Mouse (Mus musculus) urinary bladder, adult 2 months (tissue): ENCODE measurements around the gene S1pr3. TPM values are rescaled to one million over a fixed set of nuclear protein-coding genes. Genes with fewer than 3 reads are reported as not detected.

ENCODE experiments used
- DNase-seq: peaks from one replicate; pipeline ENCODE4 v3.0.0; 2022; ENCODE audit warnings: low spot score
- polyA plus RNA-seq: library from polyadenylated mRNA; depleted of rRNA; stranded (reverse); fragments of >200 nt; gene quantifications from 2 replicates; pipeline ENCODE4 v1.2.3, GENCODE M21; 2012

The S1pr3 gene
- polyA plus RNA-seq, 1 experiment = 3.4 TPM

GRCm38 (mm10) chr13:51405731-51406320, 2.6 kb upstream of the S1pr3 start:
- DNase-seq = no peak

GRCm38 (mm10) chr13:51407541-51408217, 760 bp upstream of the S1pr3 start:
- no peak for DNase-seq

GRCm38 (mm10) chr13:51409936-51410481, 1.6 kb downstream of the S1pr3 start:
- no peak for DNase-seq

- DNase-seq = no peak
Observed at GRCm38 (mm10) chr13:51411243-51411642, 2.8 kb downstream of the S1pr3 start.

- no peak for DNase-seq
Observed at GRCm38 (mm10) chr13:51411696-51412430, 3.4 kb downstream of the S1pr3 start.

GRCm38 (mm10) chr13:51413461-51413860, 5.0 kb downstream of the S1pr3 start:
- DNase-seq = no peak

- no peak for DNase-seq
Observed at GRCm38 (mm10) chr13:51416727-51417126, 8.3 kb downstream of the S1pr3 start.

GRCm38 (mm10) chr13:51417796-51418195, 9.4 kb downstream of the S1pr3 start:
- DNase-seq = no peak

GRCm38 (mm10) chr13:51418268-51418941, 10.0 kb downstream of the S1pr3 start:
- DNase-seq = peak; percentile 93

- no peak for DNase-seq
Observed at GRCm38 (mm10) chr13:51418942-51419451, 10.6 kb downstream of the S1pr3 start.

GRCm38 (mm10) chr13:51419501-51419900, 11.1 kb downstream of the S1pr3 start:
- DNase-seq = no peak

- DNase-seq = no peak
Observed at GRCm38 (mm10) chr13:51420861-51421260, 12.4 kb downstream of the S1pr3 start.

GRCm38 (mm10) chr13:51423647-51424046, 15.2 kb downstream of the S1pr3 start:
- DNase-seq = no peak

- DNase-seq = no peak
Observed at GRCm38 (mm10) chr13:51424647-51425046, 16.2 kb downstream of the S1pr3 start.

GRCm38 (mm10) chr13:51425662-51426443, 17.4 kb downstream of the S1pr3 start:
- DNase-seq = no peak

GRCm38 (mm10) chr13:51433371-51433770, 24.9 kb downstream of the S1pr3 start:
- no peak for DNase-seq

GRCm38 (mm10) chr13:51434460-51434859, 26.0 kb downstream of the S1pr3 start:
- no peak for DNase-seq

GRCm38 (mm10) chr13:51435146-51435545, 26.7 kb downstream of the S1pr3 start:
- DNase-seq = no peak

- no peak for DNase-seq
Observed at GRCm38 (mm10) chr13:51437105-51438085, 29.0 kb downstream of the S1pr3 start.

GRCm38 (mm10) chr13:51442922-51443321, 34.5 kb downstream of the S1pr3 start:
- DNase-seq = no peak
